Mouse (Mus musculus) left cerebral cortex, adult 11 months (tissue): ENCODE measurements at regions not wholly inside any gene's neighbourhood (a gene's known extent, or its start where the extent isn't known, plus 50 kb on each side); places are given as distances from the start of the nearest gene placed in this dataset.
"Not testable (repeated sequence)": the region's sequence is repeated elsewhere in the genome, so short reads cannot be mapped to it uniquely, and the experiment has no call there.

ENCODE experiments used
- DNase-seq: peaks from one replicate; pipeline ENCODE4 v3.0.0; 2022; ENCODE audit warnings: low spot score

DNA sequence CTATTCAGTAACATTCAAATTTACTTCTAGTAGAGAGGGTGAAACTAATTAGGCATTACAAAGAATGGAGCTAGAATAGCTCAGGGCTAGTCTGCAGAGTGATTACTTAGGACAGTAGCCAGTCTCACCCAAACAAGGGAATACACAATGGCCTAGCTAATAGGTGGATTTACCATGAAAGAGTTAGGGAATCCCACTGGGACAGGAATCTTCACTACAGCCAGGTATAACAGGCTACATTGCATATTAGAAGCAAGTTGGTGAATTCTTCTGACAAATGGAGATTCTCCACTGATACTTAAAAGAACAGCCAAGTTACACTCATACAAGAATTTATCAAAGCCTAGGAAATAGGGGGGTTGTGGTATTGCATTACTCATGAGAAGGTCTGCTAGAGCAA lies 670.2 kb upstream of the Chrm3 start:
- DNase-seq, result not testable (repeated sequence)

DNA sequence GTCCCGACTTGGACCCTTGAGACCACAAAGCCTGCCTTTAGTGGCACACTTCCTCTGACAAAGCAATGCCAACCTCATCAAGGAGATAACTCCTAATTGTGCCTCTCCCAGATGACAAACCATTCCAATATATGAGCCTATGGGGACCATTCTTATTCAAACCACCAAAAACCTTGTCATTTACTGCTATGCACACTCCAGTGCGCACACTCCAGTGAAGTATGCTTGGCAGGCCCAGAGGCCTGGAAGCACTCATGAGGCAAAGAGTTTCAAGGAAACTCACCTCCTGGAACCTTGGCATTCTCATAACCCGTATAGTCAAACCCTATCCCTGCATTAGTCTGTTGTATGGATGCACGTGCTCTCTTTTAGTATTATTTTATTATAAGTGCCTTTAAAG lies 669.7 kb upstream of the Chrm3 start:
- DNase-seq, result no peak

DNA sequence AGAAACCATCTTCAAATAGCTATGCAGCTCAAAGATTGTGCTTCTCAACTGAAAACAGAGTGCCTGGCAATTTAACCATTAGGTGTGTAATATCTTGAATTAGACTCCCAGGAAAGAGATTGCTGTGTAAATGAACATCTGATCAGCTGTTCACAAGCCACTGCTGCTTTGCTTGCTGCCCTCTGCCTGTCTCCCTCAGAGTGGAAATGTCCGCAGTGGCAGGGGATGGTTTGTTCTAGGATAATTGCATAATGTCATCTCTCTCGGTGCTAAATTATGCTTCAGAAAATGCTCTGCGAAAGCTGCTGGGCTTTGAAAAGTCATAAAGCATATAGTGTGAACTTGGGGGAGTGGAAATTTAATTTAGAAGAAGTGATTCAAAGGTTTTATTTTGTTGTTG lies 665.3 kb upstream of the Chrm3 start:
- DNase-seq, result no peak

DNA sequence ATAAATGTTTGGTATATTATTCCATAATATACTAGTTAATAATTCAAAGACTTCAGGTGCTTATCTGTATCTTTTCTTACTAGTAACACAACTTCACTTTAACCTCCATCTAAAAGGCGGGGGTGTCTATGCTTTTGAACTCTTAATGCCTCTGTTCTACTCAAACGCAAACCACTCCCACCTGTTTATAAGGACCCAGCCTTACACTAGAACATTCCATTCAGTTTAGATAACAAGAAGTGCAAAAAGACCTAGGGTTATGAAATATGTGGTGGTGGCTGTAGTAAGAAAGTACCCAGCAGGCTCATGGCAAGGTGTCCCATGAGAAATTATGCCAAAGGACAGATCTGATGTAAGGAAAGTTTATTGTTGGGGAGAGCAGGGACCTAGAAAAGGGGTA lies 663.8 kb upstream of the Chrm3 start:
- no peak for DNase-seq

DNA sequence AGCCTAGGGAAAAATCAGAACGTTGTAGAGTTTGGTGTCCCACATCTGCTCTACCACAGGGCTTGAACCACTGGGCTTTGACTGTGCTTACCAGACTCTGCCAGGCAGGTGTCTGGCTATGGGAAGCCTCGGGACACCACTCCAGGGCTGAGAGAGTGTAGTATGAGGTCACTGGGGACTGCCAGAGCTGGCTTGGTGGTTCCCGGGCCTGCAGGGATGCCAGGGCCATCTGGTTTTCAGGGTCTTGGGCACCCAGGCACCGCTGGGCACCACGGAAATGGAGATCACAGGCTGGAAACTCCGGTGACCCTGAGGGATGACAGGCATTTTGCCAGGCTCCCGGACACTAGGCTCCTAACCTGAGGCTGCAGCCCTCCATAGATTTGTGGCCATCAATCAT lies 656.9 kb upstream of the Chrm3 start:
- no peak for DNase-seq

DNA sequence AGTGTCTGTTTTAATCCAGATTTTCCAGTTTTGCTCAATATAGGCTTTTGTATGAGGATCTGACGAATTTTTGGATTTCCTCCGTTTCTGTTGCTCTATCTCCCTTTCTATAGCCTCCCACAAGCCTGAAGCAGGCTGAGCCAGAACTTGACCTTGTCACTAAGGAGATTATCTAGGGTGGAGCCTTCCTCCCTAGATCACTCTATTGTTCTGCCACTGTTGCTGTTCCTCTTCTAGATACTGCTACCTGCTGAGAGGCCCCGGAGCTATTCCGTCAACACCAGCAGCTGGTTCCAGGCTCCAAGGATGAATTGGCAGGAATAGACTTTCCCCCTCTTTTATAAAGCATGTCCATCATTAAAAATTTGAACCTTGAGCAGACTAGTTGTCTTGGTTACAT lies 644.7 kb upstream of the Chrm3 start:
- DNase-seq, result no peak

DNA sequence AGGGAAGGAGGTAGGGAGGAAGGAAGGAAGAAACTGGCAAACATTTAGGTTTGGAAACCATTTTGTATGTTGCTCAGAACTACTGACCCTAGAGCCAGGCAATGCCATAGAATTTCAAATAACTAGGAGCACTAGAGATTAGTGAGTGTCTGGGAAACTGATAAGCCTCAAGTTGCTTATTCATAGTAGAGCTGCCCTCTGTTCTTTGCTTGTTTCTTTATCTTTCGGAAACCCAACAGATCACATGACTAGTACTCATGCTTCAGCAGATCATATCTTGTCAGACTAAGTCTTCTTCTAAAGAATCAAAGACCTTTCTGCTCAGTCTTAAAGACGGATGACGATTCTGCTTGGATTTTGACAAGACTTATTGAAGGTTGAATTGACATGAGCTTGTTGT lies 630.5 kb upstream of the Chrm3 start:
- DNase-seq, result no peak

DNA sequence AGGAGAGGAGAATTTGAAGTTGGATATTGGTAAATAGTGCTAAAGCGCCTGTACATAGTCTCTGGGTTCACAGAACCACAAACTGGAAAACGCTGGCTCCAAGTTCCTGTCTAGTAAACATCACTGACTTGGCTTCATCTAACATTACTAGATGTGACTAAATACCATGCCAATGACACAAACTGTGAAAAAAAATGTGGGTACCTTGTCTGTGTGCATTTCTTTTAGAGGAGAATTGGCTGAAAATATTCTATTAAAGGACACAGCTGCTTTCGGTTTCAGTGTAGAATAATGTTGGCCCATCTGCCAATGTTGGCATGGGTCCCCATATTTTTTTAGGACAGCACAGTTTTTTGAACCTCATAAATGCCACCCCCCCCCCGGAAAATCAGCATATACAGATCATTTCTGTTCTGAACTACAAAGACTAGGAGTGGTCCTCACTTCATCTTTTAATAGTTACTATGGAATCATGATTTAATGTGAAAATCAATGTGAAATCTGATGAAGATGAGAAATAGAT lies 629.9 kb upstream of the Chrm3 start:
- DNase-seq, result no peak

DNA sequence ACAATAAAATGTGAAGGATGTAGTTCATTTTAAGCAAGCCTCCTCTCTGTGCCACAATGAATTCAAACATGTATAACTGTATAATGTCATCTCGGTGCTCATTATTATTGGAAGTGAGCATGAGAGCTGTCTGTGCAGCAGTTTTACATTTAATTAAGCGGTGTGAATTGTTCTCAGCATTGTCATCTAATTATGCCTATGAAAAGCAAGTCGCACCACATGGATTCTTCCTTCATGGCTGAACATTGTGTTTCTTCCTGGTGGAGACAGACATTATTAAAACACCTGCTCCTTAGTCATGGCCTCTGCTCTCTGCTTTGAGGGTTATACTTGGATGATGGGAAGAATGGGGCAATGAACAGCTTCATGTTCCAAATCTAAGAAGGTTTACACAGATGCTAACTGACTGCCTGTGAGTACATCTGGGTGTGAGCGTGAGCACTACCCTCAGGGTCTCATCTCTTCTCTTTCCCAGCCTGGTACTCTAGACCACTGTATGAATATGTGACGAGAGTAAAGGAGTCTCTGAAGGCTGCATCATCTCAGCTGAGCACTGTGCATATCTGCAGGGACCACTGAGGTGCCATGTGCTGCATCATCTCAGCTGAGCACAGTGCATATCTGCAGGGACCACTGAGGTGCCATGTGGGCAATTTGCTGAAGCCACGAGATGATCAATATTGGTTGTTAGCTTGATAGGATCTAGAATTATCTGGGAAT lies 628.6 kb upstream of the Chrm3 start:
- DNase-seq, result no peak

DNA sequence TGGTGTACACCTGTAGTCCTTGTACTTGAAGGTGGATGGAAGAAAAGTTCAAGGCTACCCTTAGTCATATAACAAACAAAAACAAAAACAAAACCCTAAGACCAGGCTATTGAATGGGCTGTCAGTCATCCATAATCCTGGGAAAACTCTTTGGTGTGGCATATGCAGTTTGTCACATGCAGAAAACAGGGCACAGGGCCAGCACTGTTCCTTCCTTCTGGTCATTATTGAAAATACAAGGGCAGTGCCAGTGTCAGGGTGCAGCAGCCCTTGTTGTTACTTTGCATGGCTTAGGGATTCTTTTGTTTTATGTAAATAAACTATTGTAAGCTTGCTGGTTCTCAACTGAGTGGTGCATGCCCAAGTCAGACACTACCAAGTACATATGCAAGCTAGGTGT lies 623.1 kb upstream of the Chrm3 start:
- no peak for DNase-seq

DNA sequence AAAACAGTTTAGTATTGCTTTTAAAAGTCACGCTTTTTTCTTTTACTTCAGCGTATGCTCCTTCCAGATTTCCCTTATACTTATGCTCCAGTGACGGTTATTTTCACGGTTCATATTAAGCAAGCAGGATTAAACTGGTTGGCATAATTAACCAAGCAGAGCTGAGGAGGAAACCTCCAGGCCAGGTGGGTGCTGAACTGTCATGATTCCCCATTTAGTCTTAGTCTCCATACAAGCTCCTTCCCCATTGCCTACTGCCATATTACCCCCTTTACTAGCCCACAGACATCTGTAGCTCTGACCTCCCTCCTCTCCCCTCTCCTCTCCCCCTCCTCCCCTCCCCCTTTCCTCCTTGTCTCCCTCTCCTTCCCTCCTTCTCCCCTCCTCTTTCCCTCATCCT lies 621.9 kb upstream of the Chrm3 start:
- DNase-seq, result no peak

DNA sequence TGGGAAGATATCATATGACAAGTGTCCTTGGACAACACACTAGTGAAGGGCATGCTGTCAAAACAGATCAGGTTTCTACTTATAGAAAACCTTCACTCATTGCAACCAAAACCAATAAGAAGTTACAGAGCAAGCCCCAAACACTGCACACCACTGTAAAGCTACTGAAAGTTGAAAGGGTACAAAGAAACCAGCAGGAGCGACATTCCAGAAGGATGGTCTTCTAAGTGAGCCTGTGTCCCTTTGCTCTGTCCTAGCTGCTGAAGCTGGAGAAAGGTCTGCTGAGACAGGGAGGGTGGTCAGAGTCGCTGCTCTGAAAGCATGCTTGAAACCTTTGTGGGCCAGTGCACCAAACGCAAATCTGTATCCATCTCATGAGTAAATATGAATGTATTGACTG lies 611.3 kb upstream of the Chrm3 start:
- no peak for DNase-seq

DNA sequence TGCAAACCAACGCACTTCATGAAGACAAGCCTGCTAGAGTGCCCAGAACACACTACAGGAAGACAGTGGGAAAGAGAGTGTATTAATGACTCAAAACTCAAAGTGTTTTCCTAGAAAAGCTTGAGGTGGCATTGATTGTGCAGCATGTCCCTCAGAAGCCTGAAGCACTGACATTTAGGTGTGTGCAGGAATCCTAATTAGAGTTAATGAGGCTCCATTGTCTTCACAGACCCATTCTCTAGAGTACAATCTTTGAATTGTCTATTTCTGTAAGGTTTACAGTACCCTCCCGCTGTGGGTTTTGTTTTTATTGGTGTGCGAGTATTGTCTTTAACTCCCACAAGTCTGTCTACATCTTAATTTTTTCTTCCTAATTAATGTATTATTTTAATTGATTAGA lies 610.1 kb upstream of the Chrm3 start:
- no peak for DNase-seq

DNA sequence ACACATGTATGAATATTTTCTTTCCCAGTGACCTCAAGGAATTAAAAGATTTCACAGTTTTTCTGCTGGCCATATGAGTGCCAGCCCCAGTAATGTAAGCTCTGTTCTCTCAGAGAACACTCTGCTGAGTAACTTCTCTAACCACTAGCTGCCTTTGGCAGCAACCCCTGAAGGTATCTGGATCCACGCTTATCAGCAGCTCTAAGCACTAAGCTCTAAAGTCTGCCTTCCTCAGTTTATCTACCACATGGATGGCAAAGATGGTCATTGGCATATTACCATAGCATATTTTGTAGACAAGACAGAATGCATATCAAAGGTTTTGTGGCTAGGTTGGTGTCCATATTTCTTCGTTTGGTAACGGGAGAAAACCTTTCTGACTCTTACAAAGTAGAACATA lies 592.3 kb upstream of the Chrm3 start:
- no peak for DNase-seq

DNA sequence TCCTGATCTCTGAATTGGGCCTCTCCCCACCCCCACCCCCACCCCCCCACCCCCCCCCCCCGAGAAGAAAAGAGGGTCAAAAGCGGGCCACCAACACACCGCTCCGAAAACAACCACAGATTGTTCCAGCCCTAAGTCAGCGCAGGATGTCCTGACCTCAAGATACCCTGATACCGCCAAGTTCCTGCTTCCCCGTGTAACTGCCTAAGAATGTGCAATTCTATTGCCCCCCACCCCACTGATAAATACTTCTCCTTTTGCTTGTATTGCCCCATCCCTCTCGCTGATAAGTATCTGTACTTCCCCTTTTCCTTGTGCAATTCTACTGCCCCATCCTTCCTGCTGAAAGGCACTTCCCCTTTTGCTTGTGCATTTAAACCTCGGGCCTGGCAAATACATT lies 590.0 kb upstream of the Chrm3 start:
- not testable (repeated sequence) for DNase-seq

DNA sequence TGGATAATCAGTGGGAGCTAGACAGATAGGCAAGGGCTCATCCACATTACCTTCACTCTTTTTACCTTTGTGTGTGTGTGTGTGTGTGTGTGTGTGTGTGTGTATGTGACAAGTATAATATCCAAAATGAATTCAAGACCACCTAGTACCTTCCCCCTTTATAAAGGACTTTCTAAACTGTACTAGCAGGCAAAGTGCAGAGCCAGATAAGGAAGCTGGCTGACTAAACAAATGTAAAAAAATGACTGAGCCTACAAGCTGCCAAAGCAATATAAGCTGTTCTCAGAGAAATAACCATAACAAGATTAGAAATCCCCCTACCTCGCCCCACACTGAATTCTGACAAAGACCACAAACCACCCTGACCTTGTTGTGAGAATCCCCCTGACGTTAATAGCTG lies 586.8 kb upstream of the Chrm3 start:
- DNase-seq, result no peak

DNA sequence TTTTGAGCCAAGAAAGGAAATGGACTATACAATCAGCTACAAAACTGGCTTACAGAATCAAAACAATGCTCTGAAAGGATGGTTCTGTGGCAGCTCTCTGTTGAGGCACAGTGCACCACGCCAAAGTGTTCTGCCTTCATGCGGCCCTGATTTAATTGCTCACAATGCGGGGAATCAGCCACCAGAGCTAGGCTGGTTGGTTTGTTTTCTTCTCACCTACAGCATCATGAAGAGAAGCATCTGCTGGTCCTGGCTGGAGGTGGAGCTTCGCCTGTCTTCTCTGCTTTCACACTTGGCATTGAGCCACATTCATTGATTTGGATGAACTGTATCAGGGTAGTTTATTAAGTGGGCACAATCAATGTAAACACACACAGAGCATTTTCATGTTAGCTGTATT lies 583.2 kb upstream of the Chrm3 start:
- DNase-seq, result no peak

DNA sequence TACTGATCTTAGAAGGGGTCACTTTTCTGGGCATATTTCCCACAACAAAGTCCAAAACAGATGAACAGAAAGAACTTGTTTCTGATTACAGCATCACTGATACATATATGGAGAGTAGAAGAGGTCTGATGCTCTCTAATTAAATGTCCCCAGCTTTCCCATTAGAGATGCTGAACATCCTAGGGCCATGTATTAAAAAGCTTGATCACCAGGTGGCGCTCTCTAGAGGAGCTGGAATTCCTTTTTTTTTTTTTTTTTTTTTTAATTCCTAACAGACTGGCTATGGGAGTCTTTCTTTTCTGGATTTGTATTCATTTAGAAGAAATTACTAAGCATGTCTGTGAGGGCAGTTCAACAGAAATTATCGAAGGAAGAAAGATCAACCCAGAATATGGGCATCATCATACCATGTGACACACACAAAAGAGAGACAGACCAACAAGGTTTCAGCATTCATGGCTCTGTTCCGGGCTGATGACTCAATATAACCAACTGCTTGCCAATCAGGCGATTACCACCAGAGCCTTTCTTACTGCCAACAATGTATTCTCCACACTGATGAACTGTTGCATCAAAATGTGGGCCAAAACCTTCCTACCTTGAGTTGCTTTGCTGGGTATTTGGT lies 581.5 kb upstream of the Chrm3 start:
- no peak for DNase-seq

DNA sequence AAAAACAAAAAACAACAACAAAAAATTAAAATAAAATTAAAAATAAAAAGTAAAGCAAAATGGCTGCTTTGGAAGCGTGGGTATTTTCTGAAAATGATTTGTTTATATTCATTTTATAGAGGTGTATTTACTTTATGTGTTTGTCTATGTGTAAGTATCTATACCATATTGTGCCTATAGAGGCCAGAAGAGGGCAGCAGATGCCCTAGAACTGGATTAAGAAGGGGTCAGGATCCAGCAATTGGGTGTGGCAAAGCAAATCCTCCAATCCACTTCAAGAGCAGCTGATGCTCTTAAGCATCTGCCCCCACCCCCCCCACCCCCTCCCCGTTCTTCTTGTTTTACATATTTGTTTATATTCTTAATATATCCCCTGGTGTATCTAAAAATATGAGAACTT lies 577.6 kb upstream of the Chrm3 start:
- no peak for DNase-seq

DNA sequence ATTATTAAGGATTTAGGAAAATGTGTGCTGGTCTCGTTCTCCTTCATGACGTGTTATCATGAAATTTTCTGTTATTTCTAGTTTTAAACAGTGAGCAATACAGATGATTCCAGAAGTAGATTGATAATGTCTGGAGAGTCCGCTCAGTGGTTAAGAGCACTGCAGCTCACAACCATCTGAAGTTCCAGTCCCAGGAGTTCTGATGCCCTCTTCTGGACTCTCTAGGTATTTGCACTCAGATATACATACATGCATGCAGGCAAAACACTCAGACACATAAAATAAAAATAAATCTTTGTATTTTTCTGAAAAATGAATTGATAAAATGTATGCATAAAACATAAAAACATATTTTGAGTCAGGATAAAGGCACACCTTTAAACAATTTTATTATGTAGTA lies 570.1 kb upstream of the Chrm3 start:
- no peak for DNase-seq

DNA sequence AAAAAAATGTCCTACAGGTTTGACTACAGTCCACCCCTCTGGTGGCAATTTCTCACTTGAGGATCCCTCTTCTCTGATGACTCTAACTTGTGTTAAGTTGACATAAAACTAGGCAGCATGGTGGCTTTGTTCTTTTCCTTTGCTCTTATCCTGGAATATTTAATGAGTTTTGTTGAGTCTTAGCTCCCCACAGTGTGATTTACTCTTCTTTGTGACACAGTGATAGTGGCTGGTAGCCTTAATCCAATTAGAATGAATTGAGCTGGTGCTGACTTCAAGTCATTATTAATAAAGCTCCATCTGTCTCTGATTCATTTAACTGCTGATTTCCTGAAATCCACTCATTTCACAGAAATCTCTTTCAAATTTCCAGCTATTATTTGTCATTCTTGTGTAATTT lies 553.7 kb upstream of the Chrm3 start:
- no peak for DNase-seq

DNA sequence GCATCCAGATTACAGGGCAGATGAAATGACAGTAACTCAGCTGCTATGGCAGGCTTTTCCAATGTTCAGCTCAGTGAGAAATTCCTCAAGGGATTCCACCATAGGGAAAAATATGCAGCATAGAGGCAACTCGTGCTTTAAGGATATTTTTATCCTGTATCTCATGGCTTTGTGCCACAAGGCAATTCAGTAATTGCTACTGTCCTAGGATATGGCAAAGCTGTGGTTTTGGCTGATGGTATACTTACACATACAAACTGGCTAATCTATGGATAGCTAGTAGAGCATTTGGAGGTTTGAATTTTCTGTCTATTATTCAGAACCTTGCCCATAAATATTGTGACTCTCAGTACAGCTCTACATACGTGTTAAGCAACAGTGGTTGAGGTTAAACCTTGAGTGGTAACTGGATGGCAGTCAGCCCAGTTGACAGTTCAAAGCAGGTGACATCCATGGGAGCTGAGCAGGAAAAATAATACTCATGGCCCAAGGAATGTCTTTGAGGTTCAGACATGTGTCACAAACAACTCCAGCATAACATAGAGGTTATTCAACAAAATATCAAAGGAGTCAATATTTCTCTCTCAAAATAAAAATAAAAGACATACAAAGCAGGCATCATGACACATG lies 548.6 kb upstream of the Chrm3 start:
- DNase-seq, result no peak

DNA sequence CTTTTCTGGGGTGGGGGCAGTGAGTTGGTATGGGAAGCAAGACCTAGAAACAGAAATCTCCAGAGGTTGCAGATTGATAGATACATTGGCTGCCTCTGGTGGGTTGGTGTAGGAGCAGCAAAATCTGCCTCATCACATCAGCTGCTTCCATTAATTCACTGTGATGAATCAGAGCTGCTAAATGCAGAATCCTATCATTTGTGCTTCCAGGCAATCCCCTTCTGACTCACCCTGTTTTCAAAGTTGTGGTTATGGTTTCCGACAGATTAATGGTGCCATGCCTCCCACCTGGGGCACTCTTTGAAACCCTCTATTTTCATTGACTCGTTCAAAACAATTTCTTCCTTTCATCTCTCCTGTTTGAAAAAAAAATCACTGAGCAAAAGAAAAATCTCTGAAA lies 507.2 kb upstream of the Chrm3 start:
- peak; percentile 26 for DNase-seq
